Mouse (Mus musculus): ENCODE measurements at regions not wholly inside any gene's neighbourhood (a gene's known extent, or its start where the extent isn't known, plus 50 kb on each side); places are given as distances from the start of the nearest gene placed in this dataset.

- TF ChIP-seq CTCF (IDR thresholded peaks at IDR 0.05; ENCODE audit: borderline replicate concordance, insufficient read depth, low read depth, low read length) (no peak), POLR2A (IDR thresholded peaks at IDR 0.05; ENCODE audit: borderline replicate concordance, insufficient read depth, low read length) (no peak)
These were observed 111.2 kb upstream of the Six2 start for GRCm38 (mm10) chr17:85799081-85799864.

All from cerebellum, adult 2 months (tissue).